Mouse (Mus musculus) midbrain, embryonic 10.5 days (tissue): ENCODE results near the gene Syt3. TPM values are rescaled to one million over a fixed set of nuclear protein-coding genes. Genes with fewer than 3 reads are reported as not detected.

ENCODE experiments used
- DNase-seq: peaks from one replicate; pipeline ENCODE4 v3.0.0-alpha.2; 2017; ENCODE audit warnings: low spot score
- H3K27ac ChIP-seq: fragments of 300-500 bp; sonication (generic); replicated peaks from 2 replicates; pipeline ENCODE4 v1.5.1; 2016; ENCODE audit warnings: mild to moderate bottlenecking
- H3K27me3 ChIP-seq: fragments of 300-500 bp; sonication (generic); 2 replicates; pipeline ENCODE4 v1.6.1; 2016; ENCODE audit warnings: low read depth, mild to moderate bottlenecking; ENCODE audit not compliant: poor library complexity, severe bottlenecking
- H3K36me3 ChIP-seq: fragments of 300-500 bp; sonication (generic); 2 replicates; pipeline ENCODE4 v1.6.1; 2016; ENCODE audit warnings: mild to moderate bottlenecking, moderate library complexity
- H3K4me1 ChIP-seq: fragments of 300-500 bp; sonication (generic); 2 replicates; pipeline ENCODE4 v1.6.1; 2016
- H3K4me3 ChIP-seq: fragments of 300-500 bp; sonication (generic); 2 replicates; pipeline ENCODE4 v1.5.1; 2016; ENCODE audit warnings: mild to moderate bottlenecking, moderate library complexity
- H3K9me3 ChIP-seq: fragments of 300-500 bp; sonication (generic); replicated peaks from 2 replicates; pipeline ENCODE4 v1.6.1; 2016; ENCODE audit warnings: mild to moderate bottlenecking
- WGBS: fragments of 180-500 bp; shearing (Covaris S2); methylation state at CpG from one replicate; pipeline ENCODE4 v1.1.7; 2016; 5-methylcytosine and 5-hydroxymethylcytosine counted together
- polyA plus RNA-seq: library from polyadenylated mRNA; unstranded; fragments of >200 nt; fragmentation: Nextera tagmentation; extraction: Ambion mirVana; gene quantifications from 2 replicates; pipeline ENCODE4 v1.2.1, GENCODE M21; 2016

The Syt3 gene
- polyA plus RNA-seq, 1 experiment from 2014 or later: 2.0 TPM

DNA sequence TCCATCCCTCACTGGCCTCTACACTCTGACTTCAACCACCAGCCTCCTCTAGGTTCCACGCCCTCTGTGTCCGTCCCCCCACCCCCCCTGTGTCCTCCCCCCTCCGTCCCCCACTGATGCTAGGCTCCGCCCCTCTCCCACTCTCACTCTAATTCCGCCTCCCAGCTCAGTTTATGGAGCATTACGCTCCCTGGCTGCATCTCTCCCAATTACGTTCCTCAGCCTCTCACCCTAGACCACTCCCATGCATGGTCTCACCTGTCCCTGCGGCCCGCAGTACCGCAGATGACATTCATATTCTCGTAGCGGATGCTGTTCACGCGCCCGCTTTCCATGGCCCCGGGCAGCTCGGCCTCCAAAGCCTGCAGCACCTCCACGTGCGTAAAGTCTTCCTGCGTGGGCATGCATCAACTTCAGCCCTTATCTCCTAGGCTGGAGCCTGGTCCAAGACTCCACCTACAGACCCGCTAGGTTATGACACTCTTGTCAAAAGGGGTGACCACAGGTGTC, 23.1 kb upstream of the Syt3 start:
- peak overlapping the region; percentile 65 for H3K4me3 ChIP-seq
- no peaks in the 10 kb centered on the region for H3K9me3 ChIP-seq
- no peak for DNase-seq
- H3K27me3 ChIP-seq: peaks cover 72% of the 10 kb centered on the region
- H3K36me3 ChIP-seq: no peaks in the 10 kb centered on the region
- H3K27ac ChIP-seq: no peak overlapping the region
- peaks cover 48% of the 10 kb centered on the region for H3K4me1 ChIP-seq
- 11% methylated on average over 21 of the region's 21 CpGs for WGBS

DNA sequence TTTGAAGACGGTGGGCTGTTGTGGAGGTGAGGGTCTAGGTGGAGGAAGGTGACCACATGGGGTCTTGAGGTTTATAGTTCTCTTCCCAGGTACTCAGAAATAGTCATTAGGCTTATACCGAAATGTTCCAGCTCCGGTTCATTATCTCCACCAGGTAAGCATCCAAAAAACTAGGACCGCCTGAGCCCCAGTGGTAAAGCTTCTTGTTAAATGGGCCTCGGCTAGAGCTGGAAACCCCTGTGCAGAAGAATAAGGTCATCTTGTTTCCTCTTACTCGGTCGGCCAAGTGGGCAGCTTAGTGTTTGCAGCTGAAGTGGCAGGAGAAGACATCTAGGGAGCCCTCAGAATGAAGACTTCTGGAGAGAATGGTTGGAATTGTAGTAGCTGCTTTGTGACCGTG, 11.2 kb upstream of the Syt3 start:
- Histone ChIP-seq H3K27ac (no peak overlapping the region), H3K9me3 (no peaks in the 10 kb centered on the region), H3K27me3 (no peaks in the 10 kb centered on the region), H3K4me1 (peaks cover 25% of the 10 kb centered on the region), H3K4me3 (no peak overlapping the region), H3K36me3 (no peaks in the 10 kb centered on the region)
- DNase-seq: no peak
- 90% methylated on average over 8 of the region's 8 CpGs for WGBS

GRCm38 (mm10) chr7:44373460-44373859, 10.4 kb upstream of the Syt3 start:
- peak overlapping the region; percentile 92 for H3K27ac ChIP-seq
- no peak for DNase-seq
- H3K36me3 ChIP-seq: no peaks in the 10 kb centered on the region
- no peaks in the 10 kb centered on the region for H3K27me3 ChIP-seq
- H3K4me3 ChIP-seq: peak overlapping the region; percentile 77
- H3K9me3 ChIP-seq: no peaks in the 10 kb centered on the region
- whole genome bisulfite sequencing: 15% methylated on average over 7 of the region's 7 CpGs
- H3K4me1 ChIP-seq: peaks cover 25% of the 10 kb centered on the region

DNA sequence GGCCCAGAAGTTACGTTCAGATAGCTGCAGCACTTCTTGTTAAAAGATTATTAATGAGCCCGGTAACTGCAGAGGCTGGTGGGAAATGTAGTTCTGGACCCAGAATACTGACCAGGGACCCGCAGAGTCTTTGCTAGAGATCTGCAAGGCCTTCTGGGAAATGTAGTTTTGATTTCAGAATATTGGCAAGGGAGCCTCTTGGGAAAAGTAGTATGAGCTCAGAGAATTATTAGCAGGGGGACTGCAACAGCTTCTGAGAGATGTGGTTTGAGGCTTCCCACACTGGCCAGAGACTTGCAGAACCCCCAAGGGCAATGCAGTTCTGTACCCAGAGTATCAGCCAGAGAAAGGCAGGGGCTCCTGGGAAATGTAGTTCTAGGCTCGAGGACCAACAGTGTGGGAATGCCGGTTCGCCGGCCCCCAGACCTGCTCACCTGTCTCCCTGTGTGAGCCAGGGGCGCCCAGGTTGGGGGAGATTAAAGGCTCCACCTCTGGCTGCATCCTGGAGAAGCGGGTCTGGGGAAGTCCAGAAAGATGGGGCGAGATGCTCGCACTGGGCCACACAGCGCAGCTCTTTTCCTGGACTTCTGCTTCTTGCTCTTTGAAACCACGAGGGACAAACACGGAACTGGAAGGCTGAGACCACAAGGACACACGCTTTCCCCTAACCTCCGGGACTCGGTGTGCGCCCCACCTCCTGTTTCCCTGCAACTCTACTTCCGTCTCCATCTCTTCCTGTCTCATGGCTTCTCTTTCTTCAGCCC, 9.8 kb upstream of the Syt3 start:
- peak overlapping the region; percentile 77 for H3K4me3 ChIP-seq

DNA sequence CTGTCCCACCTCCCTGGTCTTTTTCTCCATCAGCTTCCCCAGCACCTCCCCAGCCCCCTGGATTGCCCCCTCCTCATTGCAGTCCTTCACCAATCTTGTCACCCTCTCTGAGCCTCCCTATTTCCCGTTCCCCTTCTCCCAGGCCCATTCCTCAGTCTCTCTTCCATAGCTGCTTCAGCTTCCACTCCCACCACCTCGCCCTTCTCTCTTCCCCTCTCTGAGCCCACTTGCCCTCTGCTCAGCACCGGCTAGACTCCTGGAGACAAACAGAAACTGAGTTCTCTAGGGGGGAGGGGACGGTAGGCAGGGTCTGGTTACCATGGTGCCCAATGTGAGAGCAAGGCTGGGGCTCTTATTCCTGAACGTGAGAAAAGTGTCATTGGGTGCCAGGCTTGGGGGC, 9.1 kb upstream of the Syt3 start:
- H3K4me1 ChIP-seq: peaks cover 25% of the 10 kb centered on the region
- WGBS: 0% methylated on average over 5 of the region's 5 CpGs
- H3K4me3 ChIP-seq: peak overlapping the region; percentile 77
- no peaks in the 10 kb centered on the region for H3K36me3 ChIP-seq
- no peaks in the 10 kb centered on the region for H3K27me3 ChIP-seq
- no peaks in the 10 kb centered on the region for H3K9me3 ChIP-seq
- H3K27ac ChIP-seq: peak overlapping the region; percentile 92
- peak; percentile 68 for DNase-seq

More for the DNA sequence above, 9.8 kb upstream of the Syt3 start:
- Histone ChIP-seq H3K27ac (peak overlapping the region; percentile 92), H3K4me1 (peaks cover 25% of the 10 kb centered on the region), H3K27me3 (no peaks in the 10 kb centered on the region), H3K36me3 (no peaks in the 10 kb centered on the region), H3K9me3 (no peaks in the 10 kb centered on the region)
- peak; percentile 83 for DNase-seq
- WGBS: under 1% methylated on average over 19 of the region's 19 CpGs

GRCm38 (mm10) chr7:44375207-44375606, 8.7 kb upstream of the Syt3 start:
- WGBS: 3% methylated on average over 10 of the region's 10 CpGs
- Histone ChIP-seq H3K4me1 (peaks cover 25% of the 10 kb centered on the region), H3K36me3 (no peaks in the 10 kb centered on the region), H3K9me3 (no peaks in the 10 kb centered on the region), H3K4me3 (peak overlapping the region; percentile 77), H3K27ac (peak overlapping the region; percentile 92), H3K27me3 (no peaks in the 10 kb centered on the region)
- peak; percentile 40 for DNase-seq

- Histone ChIP-seq H3K36me3 (no peaks in the 10 kb centered on the region), H3K27me3 (no peaks in the 10 kb centered on the region), H3K4me3 (no peak overlapping the region), H3K4me1 (peaks cover 25% of the 10 kb centered on the region), H3K27ac (no peak overlapping the region), H3K9me3 (no peaks in the 10 kb centered on the region)
- no peak for DNase-seq
- WGBS: 51% methylated on average over 3 of the region's 3 CpGs
Observed at GRCm38 (mm10) chr7:44375793-44376192, 8.1 kb upstream of the Syt3 start.

- no peak for DNase-seq
Observed at GRCm38 (mm10) chr7:44378290-44378689, 5.6 kb upstream of the Syt3 start.

DNA sequence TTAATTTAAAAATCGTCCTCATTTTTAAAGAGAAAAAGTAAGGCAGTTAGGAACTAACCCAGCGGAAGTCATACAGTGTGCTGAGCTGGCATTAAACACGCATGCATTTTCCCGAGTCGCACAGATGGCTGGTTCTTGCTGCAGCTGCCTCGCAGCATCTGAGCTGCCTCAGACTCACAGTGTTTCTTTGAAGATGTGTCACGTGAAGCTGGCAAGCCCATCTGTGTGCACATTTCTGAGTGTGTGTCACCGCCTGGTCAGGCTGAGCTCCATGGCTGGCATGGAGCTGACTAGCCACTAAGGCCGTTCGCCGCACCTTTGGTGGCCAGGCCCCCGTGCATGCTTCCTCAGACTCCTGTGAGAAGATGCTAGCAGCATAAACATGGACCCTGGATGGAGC, 1.4 kb upstream of the Syt3 start:
- peaks cover 21% of the 10 kb centered on the region for H3K4me1 ChIP-seq
- H3K9me3 ChIP-seq: no peaks in the 10 kb centered on the region
- H3K27ac ChIP-seq: no peak overlapping the region
- no peak overlapping the region for H3K4me3 ChIP-seq
- peaks cover 43% of the 10 kb centered on the region for H3K27me3 ChIP-seq
- WGBS: 83% methylated on average over 12 of the region's 12 CpGs
- DNase-seq: no peak
- no peaks in the 10 kb centered on the region for H3K36me3 ChIP-seq

More at GRCm38 (mm10) chr7:44378290-44378689, 5.6 kb upstream of the Syt3 start:
- Histone ChIP-seq H3K27ac (no peak overlapping the region), H3K27me3 (peaks cover 8% of the 10 kb centered on the region), H3K36me3 (no peaks in the 10 kb centered on the region), H3K4me1 (peaks cover 22% of the 10 kb centered on the region), H3K9me3 (no peaks in the 10 kb centered on the region), H3K4me3 (no peak overlapping the region)
- 78% methylated on average over 4 of the region's 4 CpGs for WGBS

DNA sequence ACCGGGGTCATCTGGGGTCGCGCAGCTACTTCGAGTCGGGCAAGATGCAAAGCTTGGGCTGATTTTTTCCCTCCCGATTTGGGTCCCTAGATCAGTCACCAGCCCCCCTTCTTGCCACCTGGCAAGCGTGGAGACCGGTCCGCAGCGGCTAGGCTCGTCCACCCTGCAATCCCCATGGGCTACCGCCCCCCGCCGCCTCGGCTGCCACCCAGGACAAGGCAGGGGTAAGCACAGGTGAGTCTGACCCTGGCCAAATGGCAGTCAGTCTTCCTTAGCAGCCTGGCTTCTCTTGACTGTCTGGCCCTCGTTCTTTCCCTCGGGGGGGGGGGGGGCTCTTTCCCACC, 786 bp downstream of the Syt3 start:
- Histone ChIP-seq H3K27ac (peak overlapping the region; percentile 81), H3K27me3 (peaks cover 50% of the 10 kb centered on the region), H3K4me3 (peak overlapping the region; percentile 71), H3K4me1 (peaks cover 21% of the 10 kb centered on the region), H3K9me3 (no peaks in the 10 kb centered on the region), H3K36me3 (no peaks in the 10 kb centered on the region)
- no peak for DNase-seq
- 1% methylated on average over 17 of the region's 17 CpGs for WGBS

DNA sequence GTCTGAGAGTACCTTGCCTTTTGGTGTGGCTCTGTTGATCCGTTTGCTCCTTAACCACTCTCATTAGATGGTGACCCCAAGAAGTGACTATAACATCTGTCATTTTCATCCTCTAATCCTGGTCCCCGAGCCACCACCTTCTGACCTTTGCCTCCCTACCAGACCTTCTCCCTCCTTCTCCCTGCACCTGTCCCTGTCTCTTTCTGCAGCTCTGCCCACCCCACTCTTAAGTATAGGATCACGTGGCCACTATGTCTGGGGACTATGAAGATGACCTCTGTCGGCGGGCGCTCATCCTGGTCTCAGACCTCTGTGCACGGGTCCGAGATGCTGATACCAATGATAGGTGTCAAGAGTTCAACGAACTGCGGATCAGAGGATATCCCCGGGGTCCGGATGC, 1.8 kb downstream of the Syt3 start, which contains the start of gene 1700008O03Rik:
1700008O03Rik (minus strand) TSS at position 101 of the 400 bp plus-strand sequence.
- H3K27ac ChIP-seq: peak within 1 kb of the TSS; percentile 81

DNA sequence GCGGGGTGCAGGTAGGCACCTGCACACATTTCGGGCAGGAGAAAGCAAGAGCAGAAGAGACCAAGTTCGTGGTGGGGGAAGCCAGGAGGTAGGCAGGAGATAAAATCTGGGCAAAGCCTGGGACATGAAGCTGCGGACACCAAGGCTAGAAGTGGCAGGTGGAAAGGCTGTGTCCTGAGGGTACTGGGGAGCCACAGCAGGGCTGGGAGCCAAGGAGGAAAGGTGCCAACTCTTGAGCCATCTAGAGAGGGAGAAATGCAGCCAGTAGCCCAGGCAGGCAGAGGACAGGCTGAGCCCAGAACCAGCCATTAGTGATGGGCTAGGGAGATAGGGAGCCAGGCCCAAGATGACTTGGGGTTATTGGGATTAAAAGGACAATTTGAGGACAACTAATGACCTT, 7.9 kb downstream of the Syt3 start:
- Histone ChIP-seq H3K4me3 (no peak overlapping the region), H3K36me3 (no peaks in the 10 kb centered on the region), H3K27me3 (peaks cover 17% of the 10 kb centered on the region), H3K4me1 (no peaks in the 10 kb centered on the region), H3K27ac (no peak overlapping the region), H3K9me3 (no peaks in the 10 kb centered on the region)
- WGBS: 92% methylated on average over 4 of the region's 4 CpGs
- no peak for DNase-seq

More for the DNA sequence above, 1.8 kb downstream of the Syt3 start, which contains the start of gene 1700008O03Rik:
- Histone ChIP-seq H3K9me3 (no peaks in the 10 kb centered on the region), H3K36me3 (no peaks in the 10 kb centered on the region), H3K27me3 (peaks cover 58% of the 10 kb centered on the region), H3K4me3 (peak within 1 kb of the TSS; percentile 71), H3K4me1 (peaks cover 21% of the 10 kb centered on the region)
- DNase-seq: no peak
- WGBS: 80% methylated on average over 12 of the region's 12 CpGs

DNA sequence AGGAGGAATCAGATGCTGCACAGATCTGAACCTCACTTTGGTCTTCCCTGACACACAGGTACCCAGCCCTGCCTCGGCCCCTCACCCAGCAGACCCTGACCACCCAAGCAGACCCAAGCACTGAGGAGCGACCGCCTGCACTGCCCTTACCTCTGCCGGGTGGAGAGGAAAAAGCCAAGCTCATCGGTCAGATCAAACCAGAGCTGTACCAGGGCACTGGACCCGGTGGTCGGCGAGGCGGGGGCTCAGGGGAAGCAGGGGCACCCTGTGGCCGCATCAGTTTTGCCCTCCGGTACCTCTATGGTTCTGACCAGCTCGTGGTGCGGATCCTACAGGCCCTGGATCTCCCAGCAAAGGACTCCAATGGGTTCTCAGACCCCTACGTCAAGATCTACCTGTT, 8.4 kb downstream of the Syt3 start:
- no peak overlapping the region for H3K27ac ChIP-seq
- H3K4me1 ChIP-seq: no peaks in the 10 kb centered on the region
- no peak for DNase-seq
- H3K4me3 ChIP-seq: no peak overlapping the region
- H3K27me3 ChIP-seq: peaks cover 21% of the 10 kb centered on the region
- H3K9me3 ChIP-seq: no peaks in the 10 kb centered on the region
- 86% methylated on average over 14 of the region's 14 CpGs for WGBS
- H3K36me3 ChIP-seq: no peaks in the 10 kb centered on the region
